Mouse (Mus musculus) spleen, postnatal 10 days (tissue): ENCODE results near the gene Hmg20a.
A peak's percentile ranks its signal among the peaks of the same experiment; 100 is the strongest.

Source experiments
- DNase-seq, 2 experiments: peaks; one replicate each; pipeline ENCODE4 v3.0.0; 2021 to 2022; ENCODE audit warnings: low spot score in 2 of 2

The Hmg20a gene

GRCm38 (mm10) chr9:56439699-56440098, 21.3 kb downstream of the Hmg20a start:
- DNase-seq: no peak

GRCm38 (mm10) chr9:56451570-56451969, 33.2 kb downstream of the Hmg20a start:
- no peak for DNase-seq

- DNase-seq: no peak
These were observed 34.8 kb downstream of the Hmg20a start for GRCm38 (mm10) chr9:56453038-56453815.

GRCm38 (mm10) chr9:56456426-56456825, 38.0 kb downstream of the Hmg20a start:
- no peak for DNase-seq

- DNase-seq: no peak
These were observed 42.6 kb downstream of the Hmg20a start for GRCm38 (mm10) chr9:56460987-56461386.

GRCm38 (mm10) chr9:56462606-56463005, 44.2 kb downstream of the Hmg20a start:
- no peak for DNase-seq

GRCm38 (mm10) chr9:56463046-56463445, 44.6 kb downstream of the Hmg20a start:
- DNase-seq: no peak

- DNase-seq: no peak
These were observed 45.5 kb downstream of the Hmg20a start for GRCm38 (mm10) chr9:56463686-56464515.

GRCm38 (mm10) chr9:56464863-56465654, 46.6 kb downstream of the Hmg20a start:
- DNase-seq: peak in 1 of 2 experiments; percentile 41

GRCm38 (mm10) chr9:56466251-56466650, 47.8 kb downstream of the Hmg20a start:
- no peak for DNase-seq

- DNase-seq: no peak
These were observed 51.2 kb downstream of the Hmg20a start for GRCm38 (mm10) chr9:56469656-56470055.

- no peak for DNase-seq
These were observed 51.9 kb downstream of the Hmg20a start for GRCm38 (mm10) chr9:56470291-56470690.

- DNase-seq: no peak
These were observed 60.7 kb downstream of the Hmg20a start for GRCm38 (mm10) chr9:56478975-56479647.

- DNase-seq: no peak
These were observed 64.2 kb downstream of the Hmg20a start for GRCm38 (mm10) chr9:56482623-56483022.

- no peak for DNase-seq
These were observed 67.0 kb downstream of the Hmg20a start for GRCm38 (mm10) chr9:56485423-56485822.

- no peak for DNase-seq
These were observed 67.7 kb downstream of the Hmg20a start for GRCm38 (mm10) chr9:56486158-56486557.

- no peak for DNase-seq
These were observed 69.2 kb downstream of the Hmg20a start for GRCm38 (mm10) chr9:56487651-56488050.

GRCm38 (mm10) chr9:56492391-56492790, 74.0 kb downstream of the Hmg20a start:
- no peak for DNase-seq

- no peak for DNase-seq
These were observed 74.5 kb downstream of the Hmg20a start for GRCm38 (mm10) chr9:56492916-56493315.

- no peak for DNase-seq
These were observed 76.7 kb downstream of the Hmg20a start for GRCm38 (mm10) chr9:56495088-56495487.

GRCm38 (mm10) chr9:56495795-56496232, 77.4 kb downstream of the Hmg20a start:
- DNase-seq: no peak
